Mouse (Mus musculus): ENCODE measurements around the gene Mettl8. TPM values are rescaled to one million over a fixed set of nuclear protein-coding genes. Genes with fewer than 3 reads are reported as not detected.

Gene Mettl8
- polyA plus RNA-seq, 1 experiment = 13.4 TPM

GRCm38 (mm10) chr2:70996438-70996837 is 58.9 kb downstream of the Mettl8 start:
- no peak overlapping the region for H3K27ac ChIP-seq (ENCODE audit: insufficient read depth, low read length)
- no peak for TF ChIP-seq POLR2A (IDR thresholded peaks at IDR 0.05; ENCODE audit: extremely low read depth, insufficient read depth, low read length)
- no peak for TF ChIP-seq CTCF (IDR thresholded peaks at IDR 0.05; ENCODE audit: extremely low read depth, insufficient read depth, low read length)
- H3K4me1 ChIP-seq (ENCODE audit: control insufficient read depth, insufficient read depth, low read length) = no peaks in the 10 kb centered on the region
- no peak overlapping the region for H3K4me3 ChIP-seq (ENCODE audit: insufficient read depth, low read length)

GRCm38 (mm10) chr2:70995900-70996299 is 59.5 kb downstream of the Mettl8 start:
- Histone ChIP-seq H3K4me3 (ENCODE audit: insufficient read depth, low read length) (no peak overlapping the region), H3K4me1 (ENCODE audit: control insufficient read depth, insufficient read depth, low read length) (no peaks in the 10 kb centered on the region), H3K27ac (ENCODE audit: insufficient read depth, low read length) (no peak overlapping the region)
- TF ChIP-seq CTCF (IDR thresholded peaks at IDR 0.05; ENCODE audit: extremely low read depth, insufficient read depth, low read length) = no peak

- Histone ChIP-seq H3K4me3 (ENCODE audit: insufficient read depth, low read length) (no peak overlapping the region), H3K4me1 (ENCODE audit: control insufficient read depth, insufficient read depth, low read length) (peaks cover 6% of the 10 kb centered on the region), H3K27ac (ENCODE audit: insufficient read depth, low read length) (no peak overlapping the region)
- TF ChIP-seq POLR2A (IDR thresholded peaks at IDR 0.05; ENCODE audit: extremely low read depth, insufficient read depth, low read length) = no peak
- TF ChIP-seq CTCF (IDR thresholded peaks at IDR 0.05; ENCODE audit: extremely low read depth, insufficient read depth, low read length) = no peak
These were observed 61.6 kb downstream of the Mettl8 start for GRCm38 (mm10) chr2:70993740-70994139.

- no peak for TF ChIP-seq CTCF (IDR thresholded peaks at IDR 0.05; ENCODE audit: extremely low read depth, insufficient read depth, low read length)
- TF ChIP-seq POLR2A (IDR thresholded peaks at IDR 0.05; ENCODE audit: extremely low read depth, insufficient read depth, low read length) = no peak
- Histone ChIP-seq H3K4me3 (ENCODE audit: insufficient read depth, low read length) (no peak overlapping the region), H3K27ac (ENCODE audit: insufficient read depth, low read length) (no peak overlapping the region), H3K4me1 (ENCODE audit: control insufficient read depth, insufficient read depth, low read length) (peaks cover 6% of the 10 kb centered on the region)
These were observed 62.7 kb downstream of the Mettl8 start for GRCm38 (mm10) chr2:70992715-70993114.

GRCm38 (mm10) chr2:70990196-70990595 is 65.2 kb downstream of the Mettl8 start:
- TF ChIP-seq POLR2A (IDR thresholded peaks at IDR 0.05; ENCODE audit: extremely low read depth, insufficient read depth, low read length) (no peak), CTCF (IDR thresholded peaks at IDR 0.05; ENCODE audit: extremely low read depth, insufficient read depth, low read length) (no peak)
- no peak overlapping the region for H3K4me3 ChIP-seq (ENCODE audit: insufficient read depth, low read length)
- no peak overlapping the region for H3K27ac ChIP-seq (ENCODE audit: insufficient read depth, low read length)
- H3K4me1 ChIP-seq (ENCODE audit: control insufficient read depth, insufficient read depth, low read length) = peaks cover 6% of the 10 kb centered on the region

GRCm38 (mm10) chr2:70989201-70990191 is 65.9 kb downstream of the Mettl8 start:
- no peak overlapping the region for H3K4me3 ChIP-seq (ENCODE audit: insufficient read depth, low read length)
- TF ChIP-seq POLR2A (IDR thresholded peaks at IDR 0.05; ENCODE audit: extremely low read depth, insufficient read depth, low read length) (no peak), CTCF (IDR thresholded peaks at IDR 0.05; ENCODE audit: extremely low read depth, insufficient read depth, low read length) (no peak)
- peaks cover 6% of the 10 kb centered on the region for H3K4me1 ChIP-seq (ENCODE audit: control insufficient read depth, insufficient read depth, low read length)
- H3K27ac ChIP-seq (ENCODE audit: insufficient read depth, low read length) = no peak overlapping the region

GRCm38 (mm10) chr2:70978271-70978670 is 77.1 kb downstream of the Mettl8 start:
- TF ChIP-seq POLR2A (IDR thresholded peaks at IDR 0.05; ENCODE audit: extremely low read depth, insufficient read depth, low read length) (no peak), CTCF (IDR thresholded peaks at IDR 0.05; ENCODE audit: extremely low read depth, insufficient read depth, low read length) (no peak)
- Histone ChIP-seq H3K27ac (ENCODE audit: insufficient read depth, low read length) (no peak overlapping the region), H3K4me3 (ENCODE audit: insufficient read depth, low read length) (no peak overlapping the region), H3K4me1 (ENCODE audit: control insufficient read depth, insufficient read depth, low read length) (no peaks in the 10 kb centered on the region; the same call in 1 of the 2 replicates)

GRCm38 (mm10) chr2:70974769-70975168 is 80.6 kb downstream of the Mettl8 start:
- H3K27ac ChIP-seq (ENCODE audit: insufficient read depth, low read length) = no peak overlapping the region
- H3K4me3 ChIP-seq (ENCODE audit: insufficient read depth, low read length) = no peak overlapping the region
- TF ChIP-seq POLR2A (IDR thresholded peaks at IDR 0.05; ENCODE audit: extremely low read depth, insufficient read depth, low read length) (no peak), CTCF (IDR thresholded peaks at IDR 0.05; ENCODE audit: extremely low read depth, insufficient read depth, low read length) (no peak)
- H3K4me1 ChIP-seq (ENCODE audit: control insufficient read depth, insufficient read depth, low read length) = no peaks in the 10 kb centered on the region; the same call in 1 of the 2 replicates

GRCm38 (mm10) chr2:70972795-70973518 is 82.4 kb downstream of the Mettl8 start:
- Histone ChIP-seq H3K4me1 (ENCODE audit: control insufficient read depth, insufficient read depth, low read length) (no peaks in the 10 kb centered on the region; the same call in 1 of the 2 replicates), H3K27ac (ENCODE audit: insufficient read depth, low read length) (no peak overlapping the region), H3K4me3 (ENCODE audit: insufficient read depth, low read length) (no peak overlapping the region)
- TF ChIP-seq CTCF (IDR thresholded peaks at IDR 0.05; ENCODE audit: extremely low read depth, insufficient read depth, low read length) (no peak), POLR2A (IDR thresholded peaks at IDR 0.05; ENCODE audit: extremely low read depth, insufficient read depth, low read length) (no peak)
